17 mouse cellular contexts compared by ENCODE assay signal in genomic region chr3:111338247-111338646, GRCm38 (mm10).
A peak's percentile ranks its signal among the peaks of the same experiment; 100 is the strongest.
DNase-seq lines count a peak whose midpoint lies in the region; ATAC-seq and TF ChIP-seq lines count a peak whose summit lies in the region.
"Had no signal": no experiment of that assay in that cellular context is flagged by ENCODE, and none has a peak within 500 bp of the region (broad histone marks: within the 10 kb centered on the region; RNA-seq: fewer than 3 reads in every experiment).

No protein-coding gene starts in this region.

- peak; percentile 41; the same call in 1 of the 2 replicates for TF ChIP-seq CTCF in midbrain, postnatal 0 days (IDR thresholded peaks at IDR 0.05)

- H3K27me3 ChIP-seq in hindbrain, embryonic 14.5 days (ENCODE audit: control insufficient read depth, insufficient read depth, low read length): no peaks in the 10 kb centered on the region
- no peaks in the 10 kb centered on the region for H3K27me3 ChIP-seq in hindbrain, embryonic 16.5 days (replicated peaks; ENCODE audit: control insufficient read depth, insufficient read depth, low read length)
- H3K27me3 ChIP-seq in midbrain, postnatal 0 days (ENCODE audit: insufficient read depth, low read length): no peaks in the 10 kb centered on the region
- no peaks in the 10 kb centered on the region for H3K27me3 ChIP-seq in midbrain, embryonic 13.5 days
- H3K27me3 ChIP-seq: embryonic facial prominence, embryonic 12.5 days; heart, embryonic 13.5 days; intestine, embryonic 15.5 days; kidney, embryonic 15.5 days; liver, embryonic 13.5 days had no signal

- no peak overlapping the region for H3K4me2 ChIP-seq in hindbrain, embryonic 14.5 days (replicated peaks)
- no peak overlapping the region for H3K4me2 ChIP-seq in hindbrain, embryonic 16.5 days (ENCODE audit: low read length)
- H3K4me2 ChIP-seq in midbrain, postnatal 0 days (ENCODE audit: low read depth, low read length, poor library complexity, severe bottlenecking): no peak overlapping the region
- no peak overlapping the region for H3K4me2 ChIP-seq in midbrain, embryonic 13.5 days (replicated peaks)
- H3K4me2 ChIP-seq: embryonic facial prominence, embryonic 12.5 days; heart, embryonic 13.5 days; intestine, embryonic 15.5 days; kidney, embryonic 15.5 days; liver, embryonic 13.5 days had no signal

- H3K36me3 ChIP-seq in hindbrain, embryonic 14.5 days (replicated peaks; ENCODE audit: control insufficient read depth, insufficient read depth): no peaks in the 10 kb centered on the region
- no peaks in the 10 kb centered on the region for H3K36me3 ChIP-seq in hindbrain, embryonic 16.5 days (ENCODE audit: control insufficient read depth, insufficient read depth, low read length)
- no peaks in the 10 kb centered on the region for H3K36me3 ChIP-seq in midbrain, postnatal 0 days (ENCODE audit: insufficient read depth, low read length)
- no peaks in the 10 kb centered on the region for H3K36me3 ChIP-seq in midbrain, embryonic 13.5 days
- H3K36me3 ChIP-seq: embryonic facial prominence, embryonic 12.5 days; heart, embryonic 13.5 days; intestine, embryonic 15.5 days; kidney, embryonic 15.5 days; liver, embryonic 13.5 days had no signal

- H3K9me3 ChIP-seq in hindbrain, embryonic 14.5 days (ENCODE audit: control insufficient read depth, low read length): no peaks in the 10 kb centered on the region
- no peaks in the 10 kb centered on the region for H3K9me3 ChIP-seq in hindbrain, embryonic 16.5 days (ENCODE audit: control insufficient read depth, low read length)
- no peaks in the 10 kb centered on the region for H3K9me3 ChIP-seq in midbrain, postnatal 0 days (ENCODE audit: low read length)
- H3K9me3 ChIP-seq in midbrain, embryonic 13.5 days: no peaks in the 10 kb centered on the region
- H3K9me3 ChIP-seq: embryonic facial prominence, embryonic 12.5 days; heart, embryonic 13.5 days; intestine, embryonic 15.5 days; kidney, embryonic 15.5 days had no signal

- 32% methylated on average over 2 of the region's 2 CpGs for WGBS in hindbrain, embryonic 14.5 days
- 46% methylated on average over 2 of the region's 2 CpGs for WGBS in hindbrain, embryonic 16.5 days
- 29% methylated on average over 2 of the region's 2 CpGs for WGBS in midbrain, postnatal 0 days
- WGBS in midbrain, embryonic 13.5 days: 34% methylated on average over 2 of the region's 2 CpGs

- peak; percentile 14 for DNase-seq in embryo, embryonic 10.5 days (ENCODE audit: low spot score)
- DNase-seq in embryo, embryonic 10 days (ENCODE audit: low spot score): no peak
- DNase-seq in hindbrain, embryonic 14.5 days (ENCODE audit: low spot score): peak; percentile 38
- DNase-seq in midbrain, postnatal 0 days (ENCODE audit: low spot score): peak; percentile 33
- no peak for DNase-seq in spleen, postnatal 36 days (ENCODE audit: low spot score in 2 of 2)
- no peak for DNase-seq in spleen, adult 12 weeks (ENCODE audit: low spot score)
- DNase-seq: B cell, adult 2 months; cerebellum, adult 9-11 months; gastrocnemius, postnatal 36 days; heart, postnatal 36 days; liver, embryonic 13.5 days had no signal

- no peak overlapping the region for H3K9ac ChIP-seq in hindbrain, embryonic 14.5 days
- no peak overlapping the region for H3K9ac ChIP-seq in hindbrain, embryonic 16.5 days (ENCODE audit: low read depth, low read length)
- no peak overlapping the region for H3K9ac ChIP-seq in midbrain, postnatal 0 days (replicated peaks; ENCODE audit: low read length, poor library complexity, severe bottlenecking)
- H3K9ac ChIP-seq in midbrain, embryonic 13.5 days (replicated peaks): no peak overlapping the region
- H3K9ac ChIP-seq: embryonic facial prominence, embryonic 12.5 days; heart, embryonic 13.5 days; intestine, embryonic 15.5 days; kidney, embryonic 15.5 days; liver, embryonic 13.5 days had no signal

- no peak overlapping the region for H3K4me3 ChIP-seq in hindbrain, embryonic 14.5 days (replicated peaks; ENCODE audit: low read length)
- H3K4me3 ChIP-seq in hindbrain, embryonic 16.5 days (ENCODE audit: low read length): no peak overlapping the region
- H3K4me3 ChIP-seq in midbrain, postnatal 0 days (ENCODE audit: low read depth, low read length): no peak overlapping the region
- no peak overlapping the region for H3K4me3 ChIP-seq in midbrain, embryonic 13.5 days (replicated peaks)
- H3K4me3 ChIP-seq: embryonic facial prominence, embryonic 12.5 days; heart, embryonic 13.5 days; intestine, embryonic 15.5 days; kidney, embryonic 15.5 days; liver, embryonic 13.5 days had no signal

- no peak overlapping the region for H3K27ac ChIP-seq in hindbrain, embryonic 14.5 days
- no peak overlapping the region for H3K27ac ChIP-seq in hindbrain, embryonic 16.5 days (ENCODE audit: low read depth, low read length)
- no peak overlapping the region for H3K27ac ChIP-seq in midbrain, postnatal 0 days (ENCODE audit: low read depth, low read length)
- H3K27ac ChIP-seq in midbrain, embryonic 13.5 days: no peak overlapping the region
- H3K27ac ChIP-seq: embryonic facial prominence, embryonic 12.5 days; heart, embryonic 13.5 days; intestine, embryonic 15.5 days; kidney, embryonic 15.5 days; liver, embryonic 13.5 days had no signal

- no peaks in the 10 kb centered on the region for H3K4me1 ChIP-seq in hindbrain, embryonic 14.5 days (replicated peaks; ENCODE audit: control insufficient read depth, insufficient read depth, low read length)
- no peaks in the 10 kb centered on the region for H3K4me1 ChIP-seq in hindbrain, embryonic 16.5 days (ENCODE audit: control insufficient read depth, insufficient read depth, low read depth, low read length)
- no peaks in the 10 kb centered on the region for H3K4me1 ChIP-seq in midbrain, postnatal 0 days (ENCODE audit: insufficient read depth, low read length)
- no peaks in the 10 kb centered on the region for H3K4me1 ChIP-seq in midbrain, embryonic 13.5 days (replicated peaks)
- H3K4me1 ChIP-seq: embryonic facial prominence, embryonic 12.5 days; heart, embryonic 13.5 days; intestine, embryonic 15.5 days; kidney, embryonic 15.5 days; liver, embryonic 13.5 days had no signal

- no peak for ATAC-seq in hindbrain, embryonic 14.5 days (ENCODE audit: low FRiP score)
- no peak for ATAC-seq in hindbrain, embryonic 16.5 days
- no peak for ATAC-seq in midbrain, postnatal 0 days (ENCODE audit: low FRiP score)
- ATAC-seq in midbrain, embryonic 13.5 days: no peak
- ATAC-seq: intestine, embryonic 15.5 days had no signal

Comparison
In these comparisons a context has a peak if more than half of its experiments do, and no peak if none do; other contexts are left out.
1. DNase-seq: peak in embryo, embryonic 10.5 days (single experiment), hindbrain, embryonic 14.5 days (single experiment) and midbrain, postnatal 0 days (single experiment); none in embryo, embryonic 10 days (single experiment), spleen, postnatal 36 days (0 of 2) and spleen, adult 12 weeks (single experiment).